Mouse (Mus musculus): ENCODE results near the gene Emilin1. TPM values are rescaled to one million over a fixed set of nuclear protein-coding genes. Genes with fewer than 3 reads are reported as not detected.

The Emilin1 gene
- total and polyA plus RNA-seq, 3 experiments, result 0.11 to 0.63 (median 0.34) TPM

- Histone ChIP-seq H3K36me3 (replicated peaks in 1 of 2; ENCODE audit: control insufficient read depth in 1 of 2, insufficient read depth in 1 of 2, low read length in 1 of 2) (peaks cover 23 to 42% of the 10 kb centered on the region in 2 experiments), H3K9me3 (replicated peaks; ENCODE audit: low read length) (no peaks in the 10 kb centered on the region), H3K4me1 (ENCODE audit: control insufficient read depth in 1 of 2, insufficient read depth in 2 of 2) (peaks cover 3 to 18% of the 10 kb centered on the region in 2 experiments), H3K27ac (ENCODE audit: insufficient read depth, low read depth) (peak overlapping the region; percentile 62), H3K9ac (ENCODE audit: insufficient read depth, low read depth) (peak overlapping the region; percentile 75), H3K4me3 (replicated peaks in 1 of 3; ENCODE audit: low read depth in 2 of 3, low read length in 2 of 3, poor library complexity in 1 of 3) (peak overlapping the region; percentile 65 to 84 (median 79)), H3K79me2 (replicated peaks; ENCODE audit: control insufficient read depth, extremely low read depth, insufficient read depth, poor library complexity, severe bottlenecking) (no peaks in the 10 kb centered on the region), H3K27me3 (replicated peaks) (no peaks in the 10 kb centered on the region), H3K4me2 (ENCODE audit: insufficient read depth, low read depth, poor library complexity, severe bottlenecking) (peak overlapping the region; percentile 53)
- dilution Hi-C loops (cut with MboI; ENCODE audit: extremely low pct_ligation_motif_present, extremely low pct_unique_long_range_greater_than_20kb, low sequenced_read_pairs) (no loop called here), in situ Hi-C loops (cut with MboI; ENCODE audit: low pct_ligation_motif_present, low pct_unique_long_range_greater_than_20kb, low sequenced_read_pairs) (no loop called here)
- TF ChIP-seq ELF1 (IDR thresholded peaks at IDR 0.05; ENCODE audit: low read depth, low read length), result no peak
- peak; percentile 17; the same call in 1 of the 2 replicates for TF ChIP-seq POLR2AphosphoS2 (IDR thresholded peaks at IDR 0.05; ENCODE audit: low read depth, low read length)
- TF ChIP-seq CHD1 (IDR thresholded peaks at IDR 0.05; ENCODE audit: low read depth, low read length), result no peak
- TF ChIP-seq MAX (IDR thresholded peaks at IDR 0.05; ENCODE audit: low read length), result 0 out of 2 replicates have a peak, but pooled peaks have one; percentile 6
- TF ChIP-seq SIN3A (IDR thresholded peaks at IDR 0.05; ENCODE audit: low read length), result peak; percentile 55; the same call in 1 of the 2 replicates
- TF ChIP-seq ZNF384 (IDR thresholded peaks at IDR 0.05; ENCODE audit: low read depth, low read length), result no peak
- 0 out of 2 replicates have a peak, but pooled peaks have one; percentile 62 for TF ChIP-seq UBTF (IDR thresholded peaks at IDR 0.05; ENCODE audit: low read depth, low read length)
- peak; percentile 57; the same call in 1 of the 2 replicates for TF ChIP-seq ZMIZ1 (IDR thresholded peaks at IDR 0.05; ENCODE audit: low read depth, low read length)
- peak; percentile 41 for DNase-seq (ENCODE audit: extremely low read depth)
These were observed 24.0 kb upstream of the Emilin1 start for GRCm38 (mm10) chr5:30889088-30889754.

- no peaks in the 10 kb centered on the region for H3K79me2 ChIP-seq (replicated peaks; ENCODE audit: control insufficient read depth, extremely low read depth, insufficient read depth, poor library complexity, severe bottlenecking)
- DNase-seq (ENCODE audit: extremely low read depth), result no peak
- peaks cover 30 to 53% of the 10 kb centered on the region in 2 experiments for H3K36me3 ChIP-seq (replicated peaks in 1 of 2; ENCODE audit: control insufficient read depth in 1 of 2, insufficient read depth in 1 of 2, low read length in 1 of 2)
- no peak overlapping the region for H3K4me3 ChIP-seq (replicated peaks in 1 of 3; ENCODE audit: low read depth in 2 of 3, low read length in 2 of 3, poor library complexity in 1 of 3)
- H3K4me2 ChIP-seq (ENCODE audit: insufficient read depth, low read depth, poor library complexity, severe bottlenecking), result no peak overlapping the region
- H3K27me3 ChIP-seq (replicated peaks), result no peaks in the 10 kb centered on the region
- no peak overlapping the region for H3K27ac ChIP-seq (ENCODE audit: insufficient read depth, low read depth)
- in situ Hi-C loops (cut with MboI; ENCODE audit: low pct_ligation_motif_present, low pct_unique_long_range_greater_than_20kb, low sequenced_read_pairs), result no loop called here
- TF ChIP-seq CTCF (conservative IDR thresholded peaks at IDR 0.05 in 1 of 2, IDR thresholded peaks at IDR 0.05 in 1 of 2; ENCODE audit: low read depth in 2 of 2, low read length in 2 of 2), result no peak
- TF ChIP-seq RAD21 (IDR thresholded peaks at IDR 0.05; ENCODE audit: low read depth, low read length), result no peak
- TF ChIP-seq EP300 (IDR thresholded peaks at IDR 0.05; ENCODE audit: low read length), result no peak
- TF ChIP-seq POLR2A (IDR thresholded peaks at IDR 0.05; ENCODE audit: low read depth, low read length), result no peak
- H3K9ac ChIP-seq (ENCODE audit: insufficient read depth, low read depth), result no peak overlapping the region
- dilution Hi-C loops (cut with MboI; ENCODE audit: extremely low pct_ligation_motif_present, extremely low pct_unique_long_range_greater_than_20kb, low sequenced_read_pairs), result no loop called here
- H3K4me1 ChIP-seq (ENCODE audit: control insufficient read depth in 1 of 2, insufficient read depth in 2 of 2), result peaks cover 3 to 18% of the 10 kb centered on the region in 2 experiments
- no peaks in the 10 kb centered on the region for H3K9me3 ChIP-seq (replicated peaks; ENCODE audit: low read length)
These were observed 22.8 kb upstream of the Emilin1 start for GRCm38 (mm10) chr5:30890375-30890774.

- peaks cover 54 to 90% of the 10 kb centered on the region in 2 experiments for H3K36me3 ChIP-seq (replicated peaks in 1 of 2; ENCODE audit: control insufficient read depth in 1 of 2, insufficient read depth in 1 of 2, low read length in 1 of 2)
- in situ Hi-C loops (cut with MboI; ENCODE audit: low pct_ligation_motif_present, low pct_unique_long_range_greater_than_20kb, low sequenced_read_pairs), result no loop called here
- no peak overlapping the region for H3K4me3 ChIP-seq (replicated peaks in 1 of 3; ENCODE audit: low read depth in 2 of 3, low read length in 2 of 3, poor library complexity in 1 of 3)
- DNase-seq (ENCODE audit: extremely low read depth), result no peak
- dilution Hi-C loops (cut with MboI; ENCODE audit: extremely low pct_ligation_motif_present, extremely low pct_unique_long_range_greater_than_20kb, low sequenced_read_pairs), result no loop called here
- H3K9me3 ChIP-seq (replicated peaks; ENCODE audit: low read length), result no peaks in the 10 kb centered on the region
- H3K27me3 ChIP-seq (replicated peaks), result no peaks in the 10 kb centered on the region
- no peak overlapping the region for H3K4me2 ChIP-seq (ENCODE audit: insufficient read depth, low read depth, poor library complexity, severe bottlenecking)
- H3K4me1 ChIP-seq (ENCODE audit: control insufficient read depth in 1 of 2, insufficient read depth in 2 of 2), result peaks cover 2 to 20% of the 10 kb centered on the region in 2 experiments; a peak in 3 of 4 replicates
- H3K9ac ChIP-seq (ENCODE audit: insufficient read depth, low read depth), result no peak overlapping the region
- peaks cover 20% of the 10 kb centered on the region for H3K79me2 ChIP-seq (replicated peaks; ENCODE audit: control insufficient read depth, extremely low read depth, insufficient read depth, poor library complexity, severe bottlenecking)
- H3K27ac ChIP-seq (ENCODE audit: insufficient read depth, low read depth), result no peak overlapping the region
- TF ChIP-seq USF2 (conservative IDR thresholded peaks at IDR 0.05; ENCODE audit: low read depth, low read length), result no peak
- TF ChIP-seq JUND (conservative IDR thresholded peaks at IDR 0.05; ENCODE audit: low read depth, low read length), result no peak
- no peak for TF ChIP-seq USF1 (IDR thresholded peaks at IDR 0.05; ENCODE audit: low read depth, low read length)
- TF ChIP-seq HCFC1 (IDR thresholded peaks at IDR 0.05; ENCODE audit: low read depth, low read length), result no peak
These were observed 11.3 kb upstream of the Emilin1 start for GRCm38 (mm10) chr5:30901860-30902259.

Measured in CH12.LX (cell line).